Mouse (Mus musculus) WW6 (cell line): ENCODE results near the gene Plekhg4.

ENCODE experiments used
- DNase-seq: peaks from one replicate; pipeline ENCODE4 v3.0.0-alpha.2; 2013; ENCODE audit warnings: low read depth, low spot score

Gene Plekhg4

GRCm38 (mm10) chr8:105373032-105373431 lies at the start of gene Plekhg4:
Plekhg4 (plus strand) TSS chr8:105373274.
- DNase-seq, result no peak

- DNase-seq, result no peak
These were observed 47.4 kb upstream of the Plekhg4 start for GRCm38 (mm10) chr8:105325641-105326093.

- DNase-seq, result peak; percentile 97
These were observed 46.9 kb upstream of the Plekhg4 start, which contains the start of the genes Lrrc29 and Tmem208 for GRCm38 (mm10) chr8:105326141-105326672. Lrrc29 (minus strand) TSS chr8:105326278. Tmem208 (plus strand) TSS chr8:105326354.

GRCm38 (mm10) chr8:105326968-105327367 lies 46.1 kb upstream of the Plekhg4 start:
- DNase-seq, result no peak

- DNase-seq, result no peak
These were observed 42.7 kb upstream of the Plekhg4 start for GRCm38 (mm10) chr8:105330325-105330724.

GRCm38 (mm10) chr8:105331469-105331868 lies 41.6 kb upstream of the Plekhg4 start:
- no peak for DNase-seq

GRCm38 (mm10) chr8:105331931-105332330 lies 41.1 kb upstream of the Plekhg4 start:
- no peak for DNase-seq

GRCm38 (mm10) chr8:105332523-105332922 lies 40.6 kb upstream of the Plekhg4 start:
- no peak for DNase-seq

GRCm38 (mm10) chr8:105336373-105337130 lies 36.5 kb upstream of the Plekhg4 start:
- peak; percentile 75 for DNase-seq

GRCm38 (mm10) chr8:105338992-105339391 lies 34.1 kb upstream of the Plekhg4 start:
- no peak for DNase-seq

GRCm38 (mm10) chr8:105339886-105340635 lies 33.0 kb upstream of the Plekhg4 start:
- no peak for DNase-seq

- DNase-seq, result no peak
These were observed 31.7 kb upstream of the Plekhg4 start for GRCm38 (mm10) chr8:105341399-105341798.

- no peak for DNase-seq
These were observed 30.3 kb upstream of the Plekhg4 start for GRCm38 (mm10) chr8:105342768-105343167.

- no peak for DNase-seq
These were observed 29.1 kb upstream of the Plekhg4 start for GRCm38 (mm10) chr8:105343791-105344574.

GRCm38 (mm10) chr8:105345061-105345975 lies 27.8 kb upstream of the Plekhg4 start:
- no peak for DNase-seq

GRCm38 (mm10) chr8:105346611-105347427 lies 26.3 kb upstream of the Plekhg4 start:
- peak; percentile 56 for DNase-seq

- DNase-seq, result peak; percentile 95
These were observed 25.4 kb upstream of the Plekhg4 start, which contains the start of gene Fhod1 for GRCm38 (mm10) chr8:105347428-105348221. Fhod1 (minus strand) TSS chr8:105347953.

- DNase-seq, result no peak
These were observed 24.5 kb upstream of the Plekhg4 start, which contains the start of gene Slc9a5 for GRCm38 (mm10) chr8:105348450-105349095. Slc9a5 (plus strand) TSS chr8:105348843.
